Mouse (Mus musculus) limb, embryonic 10.5 days (tissue): ENCODE measurements around the gene Ugdh. TPM values are rescaled to one million over a fixed set of nuclear protein-coding genes. Genes with fewer than 3 reads are reported as not detected.

Source experiments
- DNase-seq: peaks from one replicate; pipeline ENCODE4 v3.0.0-alpha.2; 2017; ENCODE audit warnings: low spot score
- H3K27ac ChIP-seq: fragments of 300-500 bp; sonication (generic); 2 replicates; pipeline ENCODE4 v1.5.1; 2016; ENCODE audit warnings: mild to moderate bottlenecking
- H3K27me3 ChIP-seq: fragments of 300-500 bp; sonication (generic); 2 replicates; pipeline ENCODE4 v1.6.1; 2016; ENCODE audit warnings: low read depth, mild to moderate bottlenecking; ENCODE audit not compliant: poor library complexity, severe bottlenecking
- H3K36me3 ChIP-seq: fragments of 300-500 bp; sonication (generic); 2 replicates; pipeline ENCODE4 v1.6.1; 2016; ENCODE audit warnings: mild to moderate bottlenecking, moderate library complexity
- H3K4me1 ChIP-seq: fragments of 300-500 bp; sonication (generic); 2 replicates; pipeline ENCODE4 v1.6.1; 2016
- H3K4me3 ChIP-seq: fragments of 300-500 bp; sonication (generic); 2 replicates; pipeline ENCODE4 v1.5.1; 2016; ENCODE audit warnings: mild to moderate bottlenecking, moderate library complexity
- H3K9me3 ChIP-seq: fragments of 300-500 bp; sonication (generic); replicated peaks from 2 replicates; pipeline ENCODE4 v1.6.1; 2016; ENCODE audit warnings: mild to moderate bottlenecking
- WGBS: fragments of 180-500 bp; shearing (Covaris S2); methylation state at CpG from one replicate; pipeline ENCODE4 v1.1.7; 2016; 5-methylcytosine and 5-hydroxymethylcytosine counted together
- polyA plus RNA-seq: library from polyadenylated mRNA; unstranded; fragments of >200 nt; fragmentation: Nextera tagmentation; extraction: Ambion mirVana; gene quantifications from 2 replicates; pipeline ENCODE4 v1.2.1, GENCODE M21; 2016

The Ugdh gene
- polyA plus RNA-seq, 1 experiment from 2014 or later, result 87.4 TPM

GRCm38 (mm10) chr5:65371551-65371950 lies 64.2 kb downstream of the Ugdh start:
- Histone ChIP-seq H3K27me3 (no peaks in the 10 kb centered on the region), H3K27ac (no peak overlapping the region), H3K9me3 (no peaks in the 10 kb centered on the region), H3K4me3 (no peak overlapping the region), H3K36me3 (no peaks in the 10 kb centered on the region), H3K4me1 (no peaks in the 10 kb centered on the region)
- DNase-seq, result no peak
- WGBS, result 98% methylated on average over 7 of the region's 7 CpGs

GRCm38 (mm10) chr5:65367837-65368236 lies 67.9 kb downstream of the Ugdh start:
- Histone ChIP-seq H3K9me3 (no peaks in the 10 kb centered on the region), H3K4me1 (no peaks in the 10 kb centered on the region), H3K4me3 (no peak overlapping the region), H3K27ac (no peak overlapping the region), H3K36me3 (no peaks in the 10 kb centered on the region), H3K27me3 (no peaks in the 10 kb centered on the region)
- WGBS, result 89% methylated on average over 11 of the region's 11 CpGs
- no peak for DNase-seq

Other genes with a start within 250 kb of the Ugdh start
- 7.3 and 11.0 TPM in 2 replicates for gene Wdr19, start 236.3 kb downstream of the Ugdh start, polyA plus RNA-seq
- gene Rfc1, start 100.3 kb downstream of the Ugdh start, polyA plus RNA-seq, result 90.3 and 103 TPM in 2 replicates
- 0.08 TPM in 1 of 2 replicates, not detected in the other for gene Klb, start 87.6 kb downstream of the Ugdh start, polyA plus RNA-seq
- gene Rpl9, start 44.5 kb downstream of the Ugdh start, polyA plus RNA-seq, result 991 and 1,125 TPM in 2 replicates
- gene Lias, start 44.5 kb downstream of the Ugdh start, polyA plus RNA-seq, result 71.3 and 75.6 TPM in 2 replicates
- not detected in 2 replicates for gene Gm43552, start 56.9 kb upstream of the Ugdh start, polyA plus RNA-seq
- 44.1 and 67.0 TPM in 2 replicates for gene Smim14, start 101.2 kb upstream of the Ugdh start, polyA plus RNA-seq
- 218 and 228 TPM in 2 replicates for gene Ube2k, start 101.3 kb upstream of the Ugdh start, polyA plus RNA-seq